ENCODE assay signal across 8 mouse cellular contexts in the genomic region with DNA sequence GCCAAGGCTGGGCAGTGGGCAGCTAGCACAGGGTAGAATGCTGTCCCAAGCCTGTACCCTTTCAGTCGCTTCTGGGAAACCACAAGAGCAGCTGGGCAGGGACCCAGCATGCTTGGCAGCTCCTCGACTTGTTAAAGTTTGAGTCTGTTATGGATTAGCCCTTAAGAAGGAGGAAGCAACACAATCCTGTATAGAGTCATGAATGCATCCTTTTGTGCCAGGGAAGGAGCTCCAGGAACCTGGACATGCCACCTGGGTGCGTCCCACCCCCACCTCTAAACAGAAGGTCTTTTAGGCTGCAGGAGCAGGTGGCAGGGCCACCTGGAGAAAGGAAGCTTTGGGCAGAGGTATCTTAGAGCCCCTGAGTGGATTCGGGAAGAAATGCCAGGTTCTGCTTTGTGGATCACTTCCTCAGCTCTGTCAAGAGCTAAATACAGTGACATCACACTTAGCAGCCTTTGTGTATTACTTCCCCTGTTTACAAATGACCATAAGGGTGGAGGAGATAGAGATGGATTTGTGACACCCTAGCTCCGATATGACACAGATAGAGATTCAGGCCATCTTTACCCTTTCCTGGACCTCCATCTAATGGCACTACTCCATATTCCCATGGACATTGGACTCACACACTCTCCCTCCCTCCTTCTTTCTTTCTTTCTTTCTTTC. TPM values are rescaled to one million over a fixed set of nuclear protein-coding genes. Genes with fewer than 3 reads are reported as not detected.
DNase-seq lines count a peak whose midpoint lies in the region; ATAC-seq and TF ChIP-seq lines count a peak whose summit lies in the region.

No protein-coding gene starts in this region.

- H3K4me2 ChIP-seq in heart, postnatal 0 days (ENCODE audit: low read depth, low read length): peak overlapping the region; percentile 97

- no peaks in the 10 kb centered on the region for H3K27me3 ChIP-seq in heart, postnatal 0 days (ENCODE audit: control insufficient read depth, insufficient read depth, low read length)

- no peak for TF ChIP-seq EP300 in heart, postnatal 0 days (IDR thresholded peaks at IDR 0.05; ENCODE audit: low read depth)

- no peak overlapping the region for H3K4me3 ChIP-seq in heart, postnatal 0 days (ENCODE audit: low read depth, low read length)

- H3K9ac ChIP-seq in heart, postnatal 0 days (replicated peaks; ENCODE audit: low read depth, low read length): peak overlapping the region; percentile 24

- TF ChIP-seq CTCF in heart, postnatal 0 days (IDR thresholded peaks at IDR 0.05; ENCODE audit: low read depth): no peak

- WGBS in heart, postnatal 0 days: 33% methylated on average over 5 of the region's 5 CpGs

- peak overlapping the region; percentile 99 for H3K27ac ChIP-seq in heart, postnatal 0 days (ENCODE audit: low read depth)

- H3K4me1 ChIP-seq in heart, postnatal 0 days (ENCODE audit: control insufficient read depth, insufficient read depth): peaks cover 57% of the 10 kb centered on the region

- peak; percentile 15; the same call in 1 of the 2 replicates for ATAC-seq in frontal cortex, adult (ENCODE audit: low TSS enrichment)
- no peak for ATAC-seq in heart, postnatal 0 days (ENCODE audit: insufficient read depth, low read depth)
- no peak for ATAC-seq in CD4-positive, CD25-positive, alpha-beta regulatory T cell, adult 4 months
- no peak for ATAC-seq in activated CD4-positive, CD25-positive, alpha-beta regulatory T cell, adult 4 months

- peaks cover 48% of the 10 kb centered on the region for H3K36me3 ChIP-seq in heart, postnatal 0 days (replicated peaks; ENCODE audit: control insufficient read depth, insufficient read depth, low read length)

- H3K9me3 ChIP-seq in heart, postnatal 0 days (replicated peaks; ENCODE audit: control insufficient read depth, low read length): no peaks in the 10 kb centered on the region

- no peak for DNase-seq in frontal cortex, postnatal 25 days (ENCODE audit: low spot score in 2 of 2)
- DNase-seq in right cerebral cortex, adult 18-20 months: peak; percentile 43
- DNase-seq in right cerebral cortex, postnatal 36 days (ENCODE audit: low spot score in 2 of 2): no peak
- DNase-seq in heart, postnatal 0 days (ENCODE audit: low spot score): no peak
- peak; percentile 50 for DNase-seq in lung, postnatal 36 days

RNA-seq across cellular contexts. Expression of gene Cd81, which starts 6.8 kb away (rescaled TPM):
- total RNA-seq in heart, postnatal 0 days (2014; rRNA removed; ENCODE audit: low replicate concordance): 1,221 and 1,316 TPM in 2 replicates
- 793 and 811 TPM in 2 replicates for polyA plus RNA-seq in heart, postnatal 0 days (2015; fragmentation: Nextera tagmentation; extraction: Ambion mirVana)
- polyA plus RNA-seq in CD4-positive, CD25-positive, alpha-beta regulatory T cell, adult 4 months (2017; shearing (Covaris generic)): 100 to 1,000 TPM; 290 to 354 TPM
- 100 to 1,000 TPM; 155 to 235 TPM for polyA plus RNA-seq in activated CD4-positive, CD25-positive, alpha-beta regulatory T cell, adult 4 months (2017; shearing (Covaris generic))

RNA-seq across cellular contexts. Expression of gene Tssc4, which starts 9.7 kb away (rescaled TPM):
- 61.9 and 71.7 TPM in 2 replicates for total RNA-seq in heart, postnatal 0 days (2014; rRNA removed; ENCODE audit: low replicate concordance)
- 33.7 and 34.0 TPM in 2 replicates for polyA plus RNA-seq in heart, postnatal 0 days (2015; fragmentation: Nextera tagmentation; extraction: Ambion mirVana)
- polyA plus RNA-seq in CD4-positive, CD25-positive, alpha-beta regulatory T cell, adult 4 months (2017; shearing (Covaris generic)): 10 to 100 TPM; 34.8 to 52.8 TPM
- 10 to 100 TPM; 22.8 to 50.7 TPM for polyA plus RNA-seq in activated CD4-positive, CD25-positive, alpha-beta regulatory T cell, adult 4 months (2017; shearing (Covaris generic))

RNA-seq across cellular contexts. Expression of gene Trpm5, which starts 35.1 kb away (rescaled TPM):
- 0.61 and 2.1 TPM in 2 replicates for total RNA-seq in heart, postnatal 0 days (2014; rRNA removed; ENCODE audit: low replicate concordance)
- polyA plus RNA-seq in heart, postnatal 0 days (2015; fragmentation: Nextera tagmentation; extraction: Ambion mirVana): 0.70 and 1.6 TPM in 2 replicates
- not detected for polyA plus RNA-seq in CD4-positive, CD25-positive, alpha-beta regulatory T cell, adult 4 months (2017; shearing (Covaris generic))
- not detected for polyA plus RNA-seq in activated CD4-positive, CD25-positive, alpha-beta regulatory T cell, adult 4 months (2017; shearing (Covaris generic))

RNA-seq across cellular contexts. Expression of gene Kcnq1, which starts 46.8 kb away (rescaled TPM):
- 73.3 and 75.9 TPM in 2 replicates for total RNA-seq in heart, postnatal 0 days (2014; rRNA removed; ENCODE audit: low replicate concordance)
- 36.4 and 37.2 TPM in 2 replicates for polyA plus RNA-seq in heart, postnatal 0 days (2015; fragmentation: Nextera tagmentation; extraction: Ambion mirVana)
- polyA plus RNA-seq in CD4-positive, CD25-positive, alpha-beta regulatory T cell, adult 4 months (2017; shearing (Covaris generic)): not detected
- polyA plus RNA-seq in activated CD4-positive, CD25-positive, alpha-beta regulatory T cell, adult 4 months (2017; shearing (Covaris generic)): not detected

RNA-seq across cellular contexts. Expression of gene Tspan32, which starts 54.5 kb away (rescaled TPM):
- 0.46 and 0.50 TPM in 2 replicates for total RNA-seq in heart, postnatal 0 days (2014; rRNA removed; ENCODE audit: low replicate concordance)
- 1.1 and 1.7 TPM in 2 replicates for polyA plus RNA-seq in heart, postnatal 0 days (2015; fragmentation: Nextera tagmentation; extraction: Ambion mirVana)
- 100 to 1,000 TPM; 672 to 754 TPM for polyA plus RNA-seq in CD4-positive, CD25-positive, alpha-beta regulatory T cell, adult 4 months (2017; shearing (Covaris generic))
- 100 to 1,000 TPM; 419 to 490 TPM for polyA plus RNA-seq in activated CD4-positive, CD25-positive, alpha-beta regulatory T cell, adult 4 months (2017; shearing (Covaris generic))

Comparison
In these comparisons a context has a peak if more than half of its experiments do, and no peak if none do; other contexts are left out.
1. DNase-seq: peak in right cerebral cortex, adult 18-20 months (single experiment) and lung, postnatal 36 days (single experiment); none in frontal cortex, postnatal 25 days (0 of 2), right cerebral cortex, postnatal 36 days (0 of 2) and heart, postnatal 0 days (single experiment).